Mouse (Mus musculus) lung, postnatal 4 days (tissue): Measurements from ENCODE around the gene Capn8.
"Not testable (repeated sequence)": the region's sequence is repeated elsewhere in the genome, so short reads cannot be mapped to it uniquely, and the experiment has no call there.

Experiments
- DNase-seq, 2 experiments: peaks; one replicate each; pipeline ENCODE4 v3.0.0; 2021

Capn8 gene

DNA sequence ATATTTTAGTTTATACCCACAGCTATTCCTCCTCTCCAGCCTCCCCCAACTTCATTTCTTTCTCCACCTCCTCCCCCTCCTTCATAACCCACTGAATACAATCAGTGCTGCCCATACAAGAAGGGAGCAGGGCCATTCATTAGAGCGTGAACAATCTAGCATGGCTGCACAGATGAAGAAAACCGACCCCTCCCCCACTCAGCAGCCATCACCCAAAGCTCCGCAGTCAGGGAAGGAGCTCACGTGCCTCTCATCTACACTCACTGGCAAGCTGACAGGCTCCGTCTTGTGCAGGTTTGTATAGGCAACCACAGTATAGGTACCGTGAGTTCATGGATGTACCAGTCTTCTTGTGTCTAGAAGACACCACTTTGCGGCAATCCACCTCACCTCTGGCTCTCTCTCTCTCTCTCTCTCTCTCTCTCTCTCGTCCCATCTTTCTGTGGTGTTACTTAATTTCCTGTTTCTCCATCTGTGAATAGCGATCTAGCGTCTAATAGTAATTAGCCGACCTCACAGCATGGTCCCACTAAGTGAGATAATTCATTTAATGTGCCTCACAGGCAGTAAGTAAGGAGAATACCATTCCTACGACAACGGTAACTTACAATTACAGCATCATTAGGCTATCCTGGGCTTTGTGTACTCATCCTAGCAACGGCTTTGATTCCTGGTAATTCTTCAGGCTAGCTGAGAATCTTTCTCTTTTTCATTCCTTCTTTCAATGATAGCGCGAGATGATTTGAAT, 53.6 kb downstream of the Capn8 start:
- peak; percentile 31 to 32 for DNase-seq

DNA sequence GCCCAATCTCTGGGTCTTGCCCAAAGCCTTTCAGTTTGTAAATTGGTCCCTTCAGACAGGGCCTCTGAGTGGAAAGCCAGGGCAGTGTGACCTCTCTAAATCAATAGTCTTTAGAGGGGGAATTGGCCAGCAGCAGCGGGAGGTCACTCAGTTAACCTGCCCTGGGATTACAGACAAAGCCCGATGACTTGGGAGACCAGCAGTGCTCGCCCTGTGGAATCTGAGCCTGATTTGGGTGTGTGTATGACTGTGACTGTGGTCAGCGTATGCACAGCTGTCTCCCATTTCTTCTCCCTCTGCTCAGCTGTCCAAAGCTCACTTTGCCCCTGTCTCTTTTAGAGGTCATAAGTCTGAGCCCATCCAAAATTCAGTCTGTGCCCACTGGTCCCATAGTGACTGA, 55.7 kb downstream of the Capn8 start:
- peak in 1 of 2 experiments; percentile 14 for DNase-seq

DNA sequence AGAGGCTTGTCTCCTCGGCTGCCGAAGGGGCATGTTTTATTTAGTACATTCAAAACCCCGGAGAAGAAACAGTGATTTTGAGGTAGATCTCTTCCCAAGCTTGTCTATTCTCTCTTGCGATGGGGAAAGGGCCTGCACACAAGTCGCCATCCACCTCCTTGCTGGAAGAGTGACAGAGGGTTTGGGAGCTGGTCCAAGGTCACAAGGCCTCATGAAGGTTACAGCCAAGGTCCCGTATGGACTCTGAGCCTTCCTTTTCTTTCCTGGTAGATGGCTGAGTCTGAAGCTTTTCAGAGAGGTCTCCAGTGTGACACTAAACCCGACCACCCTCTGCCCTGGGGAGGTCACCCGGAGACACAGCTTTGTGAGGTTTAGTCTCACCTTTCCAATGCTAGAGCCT, 56.4 kb downstream of the Capn8 start:
- DNase-seq: peak in 1 of 2 experiments; percentile 5

- no peak for DNase-seq
These were observed 61.4 kb downstream of the Capn8 start for GRCm38 (mm10) chr1:182626197-182626596.

DNA sequence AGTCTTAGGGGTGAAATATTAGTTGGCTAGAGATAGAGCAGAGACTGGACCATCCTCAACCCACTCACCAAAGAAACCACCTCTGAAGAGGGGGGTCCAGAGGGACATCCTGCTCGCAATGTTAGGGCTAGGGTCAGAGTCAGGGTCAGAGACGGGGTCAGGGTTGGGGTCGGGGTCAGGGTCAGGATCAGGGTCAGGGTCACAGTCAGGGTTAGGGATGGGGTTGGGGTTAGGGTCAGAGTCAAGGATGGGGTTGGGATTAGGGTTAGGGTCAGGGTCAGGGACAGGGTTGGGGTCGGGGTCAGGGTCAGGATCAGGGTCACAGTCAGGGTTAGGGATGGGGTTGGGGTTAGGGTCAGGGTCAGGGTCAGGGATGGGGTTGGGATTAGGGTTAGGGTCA, 64.4 kb downstream of the Capn8 start:
- DNase-seq: peak in 1 of 2 experiments; percentile 5

- DNase-seq: peak in 1 of 2 experiments; percentile 20
These were observed 69.0 kb downstream of the Capn8 start for GRCm38 (mm10) chr1:182633712-182634294.

- no peak for DNase-seq
These were observed 74.2 kb downstream of the Capn8 start for GRCm38 (mm10) chr1:182639016-182639415.

- no peak for DNase-seq
These were observed 74.6 kb downstream of the Capn8 start for GRCm38 (mm10) chr1:182639456-182639855.

GRCm38 (mm10) chr1:182640094-182640493, 75.3 kb downstream of the Capn8 start:
- DNase-seq: peak in 1 of 2 experiments; percentile 4

- DNase-seq: no peak
These were observed 78.0 kb downstream of the Capn8 start for GRCm38 (mm10) chr1:182642779-182643178.

DNA sequence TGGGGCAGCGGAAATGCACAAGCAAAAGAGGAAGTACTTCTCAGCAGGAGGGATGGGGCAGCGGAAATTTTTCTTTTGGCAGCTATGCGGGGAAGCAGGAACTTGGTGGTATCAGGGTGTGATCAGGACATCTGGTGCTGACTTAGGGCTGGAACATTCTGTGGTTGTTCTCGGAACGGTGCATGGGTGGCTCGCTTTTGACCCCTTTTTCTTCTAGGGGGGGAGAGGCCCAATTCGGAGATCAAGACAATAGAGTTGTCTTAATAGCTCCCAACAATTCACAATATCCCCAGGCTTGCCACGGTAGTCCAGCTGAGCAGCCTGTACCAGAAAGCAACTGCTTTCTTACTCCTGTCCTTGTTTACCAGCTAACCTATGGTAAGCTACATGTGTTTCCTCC, 79.6 kb downstream of the Capn8 start:
- DNase-seq: not testable (repeated sequence)

DNA sequence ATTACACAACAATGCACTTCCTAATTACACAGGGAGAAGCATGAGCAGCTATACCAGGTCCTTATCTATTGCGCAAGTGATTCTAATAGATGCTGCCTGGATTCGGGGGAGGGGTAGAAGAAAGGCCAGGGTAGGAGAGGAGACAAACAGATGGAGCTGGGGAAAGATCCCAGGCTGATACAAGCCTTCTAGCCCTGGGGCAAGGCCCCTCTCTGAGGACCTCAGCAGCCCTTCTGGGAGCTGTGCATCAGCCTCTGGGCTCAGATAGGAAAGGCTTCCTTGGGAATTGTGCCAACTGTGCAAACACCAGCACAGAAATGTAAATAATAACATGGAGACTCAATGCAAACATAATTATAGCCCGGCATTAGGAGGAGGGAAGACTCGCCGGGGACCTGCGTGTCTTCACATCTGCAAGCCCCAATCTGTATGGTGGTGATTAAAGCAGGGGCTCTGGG, 80.4 kb downstream of the Capn8 start:
- no peak for DNase-seq

DNA sequence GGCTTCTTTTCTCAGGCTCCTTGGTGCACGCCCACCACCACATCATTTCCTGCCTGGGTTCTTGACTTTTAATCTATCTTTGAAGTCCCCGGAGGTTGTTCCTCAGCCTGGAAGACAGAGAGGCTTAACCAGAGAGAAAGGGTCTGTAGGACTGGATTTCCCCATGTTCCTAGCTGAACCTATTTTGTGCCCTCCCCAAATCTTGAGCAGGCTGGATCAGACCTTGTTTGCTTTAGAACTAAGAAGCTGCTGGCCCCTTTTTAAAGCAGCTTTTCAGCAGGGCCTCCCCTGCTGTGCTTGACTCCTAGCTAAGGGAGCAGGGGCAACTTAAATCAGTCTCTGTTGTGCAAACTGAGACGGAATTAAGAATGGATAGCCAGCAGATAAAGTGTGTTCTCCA, 82.0 kb downstream of the Capn8 start:
- no peak for DNase-seq

- peak; percentile 52 to 79 for DNase-seq
These were observed 93.0 kb downstream of the Capn8 start for GRCm38 (mm10) chr1:182657760-182658159.

DNA sequence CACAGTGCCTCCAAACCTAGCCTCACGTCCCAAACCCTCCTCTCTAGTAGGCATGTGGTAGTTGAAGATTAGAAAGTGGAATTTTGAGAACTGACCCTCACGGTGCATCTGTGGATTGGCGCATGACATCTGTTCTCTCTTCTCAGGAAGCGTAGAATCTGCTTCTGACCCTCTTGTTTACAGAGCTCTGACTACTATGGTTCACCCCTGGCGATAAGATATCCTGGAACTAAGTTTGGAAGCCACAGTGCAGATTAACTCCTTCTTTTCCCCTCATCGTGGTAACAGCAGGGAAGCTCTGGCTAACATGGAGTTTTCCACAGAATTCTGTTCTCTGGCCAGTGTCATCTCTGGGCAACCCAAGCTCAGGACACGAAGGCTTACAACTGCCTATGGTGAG, 95.6 kb downstream of the Capn8 start:
- DNase-seq: no peak

DNA sequence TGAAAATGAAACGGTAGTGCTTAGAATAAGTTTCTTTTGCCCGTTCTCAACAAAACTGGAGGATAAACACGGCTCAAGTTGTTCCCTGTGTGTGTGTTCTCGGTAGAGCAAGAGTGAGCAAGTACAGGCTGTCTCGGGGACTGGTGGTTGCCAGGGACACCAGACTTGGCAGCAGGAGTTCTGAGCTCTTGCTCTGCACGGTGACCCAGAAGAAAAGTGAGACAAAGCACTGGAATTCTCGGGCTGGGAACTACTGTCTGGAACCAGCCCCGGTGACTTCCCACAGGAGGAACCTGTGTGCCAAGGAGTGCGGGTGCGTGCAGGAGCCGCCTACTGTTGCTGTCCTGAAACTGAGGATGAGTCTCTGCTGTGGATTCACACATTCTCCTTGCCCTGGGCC, 98.9 kb downstream of the Capn8 start:
- peak in 1 of 2 experiments; percentile 54 for DNase-seq

- no peak for DNase-seq
These were observed 100.0 kb downstream of the Capn8 start for GRCm38 (mm10) chr1:182664841-182665240.

DNA sequence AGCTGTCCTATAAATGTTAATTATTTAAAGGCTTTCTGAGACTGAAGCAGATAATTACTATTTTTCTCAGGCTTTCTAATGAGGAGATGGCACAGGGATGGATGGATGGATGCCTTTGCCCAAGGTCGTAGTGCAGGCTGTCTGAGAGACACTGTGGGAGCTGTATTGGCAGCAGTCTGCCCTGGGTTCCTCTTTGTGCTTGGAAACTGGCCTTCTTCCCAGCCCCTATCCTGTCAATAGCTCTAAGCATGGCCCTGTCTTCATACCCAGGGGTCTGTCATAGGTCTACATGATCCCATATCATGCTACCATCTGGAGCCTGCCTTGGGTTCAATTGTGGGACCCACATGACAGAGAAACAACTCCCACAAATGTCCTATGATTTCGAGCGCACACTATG, 102.5 kb downstream of the Capn8 start:
- DNase-seq: no peak

DNA sequence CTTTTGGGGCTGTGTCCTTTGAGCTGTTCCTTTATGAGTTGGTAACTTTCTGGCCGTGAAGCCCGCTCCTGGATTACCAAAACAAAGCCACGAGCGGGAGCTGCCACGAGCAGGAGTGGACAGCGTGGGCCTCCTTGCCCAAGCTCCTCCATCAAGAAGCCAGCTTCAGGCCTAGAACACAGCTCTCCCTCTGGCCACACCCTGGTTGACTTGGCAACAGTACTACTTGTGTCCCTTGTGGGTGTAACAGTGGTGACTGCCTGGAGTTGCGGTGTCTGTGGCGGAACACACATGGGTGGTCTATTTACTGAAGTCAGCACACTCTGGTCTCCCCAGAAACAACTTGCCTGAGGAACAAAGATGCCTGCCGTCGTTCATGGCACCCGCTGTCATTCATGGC, 104.9 kb downstream of the Capn8 start:
- peak in 1 of 2 experiments; percentile 24 for DNase-seq

DNA sequence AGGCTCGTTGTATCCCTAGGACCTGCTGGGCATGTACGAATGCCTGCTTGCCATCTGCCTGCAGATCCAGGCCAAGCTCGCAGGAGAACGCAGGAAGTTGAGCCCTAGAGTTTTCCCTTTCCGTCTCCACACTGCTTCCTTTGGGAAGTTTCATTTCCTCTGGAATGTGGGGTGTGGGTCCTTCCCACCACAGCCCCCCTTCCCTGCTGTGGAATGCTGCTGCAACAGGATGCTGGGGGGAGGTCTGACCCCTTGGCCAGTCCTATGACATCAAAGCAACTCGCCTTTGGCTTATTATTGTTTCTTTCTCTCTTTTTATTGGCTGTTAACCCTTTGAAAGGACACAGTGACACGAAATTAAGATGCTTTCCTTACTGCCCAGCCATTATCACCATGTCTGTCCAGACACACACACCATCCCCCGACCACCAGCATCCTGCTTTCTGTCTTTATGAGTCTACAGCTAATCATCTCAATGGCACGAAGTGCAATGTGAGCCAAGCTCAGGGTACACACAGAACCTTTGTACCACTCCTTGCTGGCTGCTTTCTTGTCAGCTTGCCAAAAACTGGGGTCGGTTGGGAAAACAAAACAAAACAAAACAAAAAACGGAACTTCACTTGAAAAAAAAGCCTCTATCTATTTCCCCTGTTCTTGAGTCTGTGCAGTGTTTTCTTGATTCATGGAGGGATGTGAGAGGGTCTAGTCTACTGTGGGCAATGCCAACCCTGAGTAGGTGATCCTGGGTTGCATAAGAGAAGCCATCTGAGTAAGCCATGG, 105.9 kb downstream of the Capn8 start:
- DNase-seq: peak; percentile 48 to 74

DNA sequence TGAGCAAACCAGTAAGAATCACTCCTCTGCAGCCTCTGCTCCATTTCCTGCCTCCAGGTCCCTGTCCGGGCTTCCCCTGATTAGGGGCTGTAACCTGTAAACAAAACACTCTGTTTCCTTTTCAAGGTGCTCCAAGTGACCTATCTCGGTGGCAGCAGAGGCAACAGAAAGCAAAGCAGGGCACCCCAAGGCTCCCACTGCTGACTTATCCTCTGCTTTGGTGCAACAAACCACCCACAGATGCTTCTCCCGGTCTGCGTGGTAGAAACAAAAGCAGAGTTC, 106.5 kb downstream of the Capn8 start:
- peak; percentile 24 to 30 for DNase-seq

DNA sequence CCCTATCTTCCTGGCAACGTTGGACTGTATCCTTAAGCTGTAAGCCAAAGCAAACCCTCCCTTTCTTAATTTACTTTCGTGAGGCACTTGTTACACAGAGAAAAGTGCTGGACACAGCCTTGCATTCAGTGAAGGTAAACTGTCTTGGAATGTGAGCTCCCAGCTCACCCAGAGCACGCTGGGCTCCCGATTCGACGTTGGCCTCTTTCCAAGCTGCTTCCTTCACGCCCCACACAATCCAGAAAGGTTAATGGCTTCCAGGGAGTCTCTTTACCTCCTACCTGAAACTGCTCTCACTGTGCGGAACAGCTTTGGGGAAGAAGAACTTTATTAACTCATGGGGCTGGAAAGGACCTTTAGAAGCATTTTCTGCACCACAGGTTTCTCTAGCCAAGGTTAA, 110.5 kb downstream of the Capn8 start:
- peak in 1 of 2 experiments; percentile 53 for DNase-seq

DNA sequence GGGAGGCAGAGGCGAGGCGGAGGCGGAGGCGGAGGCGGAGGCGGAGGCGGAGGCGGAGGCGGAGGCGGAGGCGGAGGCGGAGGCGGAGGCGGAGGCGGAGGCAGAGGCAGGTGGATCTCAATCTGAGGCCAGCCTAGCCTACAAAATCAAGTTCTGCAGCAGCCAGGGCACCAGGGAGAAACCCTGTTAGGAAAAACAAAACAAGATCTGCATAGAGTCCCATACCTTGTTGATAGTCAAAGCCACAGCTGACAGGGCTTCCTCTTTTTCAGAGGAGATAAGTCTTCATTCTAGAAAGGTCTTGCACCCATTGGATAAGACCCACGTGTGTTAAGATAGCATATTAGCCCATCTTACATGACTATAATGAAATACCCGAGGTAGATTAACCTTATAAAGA, 113.3 kb downstream of the Capn8 start:
- no peak for DNase-seq

- DNase-seq: no peak
These were observed 114.4 kb downstream of the Capn8 start for GRCm38 (mm10) chr1:182679169-182679568.
